Mouse (Mus musculus): ENCODE measurements around the gene Spire2.

DNA sequence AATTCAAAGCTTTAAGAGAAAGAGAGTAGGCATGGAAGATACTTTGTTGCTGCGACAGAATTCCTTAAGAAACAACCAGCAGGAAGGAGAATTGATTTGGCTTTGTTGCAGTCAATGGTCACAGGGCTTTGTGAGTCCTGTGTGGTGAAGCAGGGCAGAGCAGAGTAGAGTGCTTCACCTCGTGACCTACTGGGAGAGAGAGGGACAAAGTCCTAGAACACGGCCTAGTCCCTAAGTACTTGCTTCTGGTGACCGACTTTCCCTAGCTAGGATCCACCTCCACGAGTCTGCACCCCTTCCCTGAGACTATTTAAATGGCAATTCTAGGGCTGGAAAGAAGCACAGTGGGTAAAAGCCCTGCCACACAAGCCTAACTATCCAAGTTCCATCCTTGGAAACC, 2.6 kb upstream of the Spire2 start:
- TF ChIP-seq GATA1 (IDR thresholded peaks at IDR 0.05; ENCODE audit: low read length) (no peak), TAL1 (IDR thresholded peaks at IDR 0.05; ENCODE audit: low read length) (no peak)

Measured in erythroblast, embryonic 14.5 days (primary cell).